Mouse (Mus musculus) embryonic facial prominence, embryonic 10.5 days (tissue): ENCODE measurements at regions not wholly inside any gene's neighbourhood (a gene's known extent, or its start where the extent isn't known, plus 50 kb on each side); places are given as distances from the start of the nearest gene placed in this dataset.
"Not testable (repeated sequence)": the region's sequence is repeated elsewhere in the genome, so short reads cannot be mapped to it uniquely, and the experiment has no call there.

ENCODE experiments used
- DNase-seq: peaks from one replicate; pipeline ENCODE4 v3.0.0-alpha.2; 2017; ENCODE audit warnings: low spot score
- H3K27ac ChIP-seq: fragments of 300-500 bp; sonication (generic); replicated peaks from 2 replicates; pipeline ENCODE4 v1.5.1; 2016; ENCODE audit warnings: mild to moderate bottlenecking
- H3K27me3 ChIP-seq: fragments of 300-500 bp; sonication (generic); replicated peaks from 2 replicates; pipeline ENCODE4 v1.6.1; 2016; ENCODE audit warnings: low read depth, mild to moderate bottlenecking; ENCODE audit not compliant: poor library complexity, severe bottlenecking
- H3K36me3 ChIP-seq: fragments of 300-500 bp; sonication (generic); replicated peaks from 2 replicates; pipeline ENCODE4 v1.6.1; 2016; ENCODE audit warnings: mild to moderate bottlenecking, moderate library complexity
- H3K4me1 ChIP-seq: fragments of 300-500 bp; sonication (generic); 2 replicates; pipeline ENCODE4 v1.6.1; 2016
- H3K4me3 ChIP-seq: fragments of 300-500 bp; sonication (generic); 2 replicates; pipeline ENCODE4 v1.5.1; 2016; ENCODE audit warnings: mild to moderate bottlenecking, moderate library complexity
- H3K9me3 ChIP-seq: fragments of 300-500 bp; sonication (generic); 2 replicates; pipeline ENCODE4 v1.6.1; 2016; ENCODE audit warnings: mild to moderate bottlenecking
- WGBS: fragments of 180-500 bp; shearing (Covaris S2); methylation state at CpG from one replicate; pipeline ENCODE4 v1.1.7; 2016; 5-methylcytosine and 5-hydroxymethylcytosine counted together

DNA sequence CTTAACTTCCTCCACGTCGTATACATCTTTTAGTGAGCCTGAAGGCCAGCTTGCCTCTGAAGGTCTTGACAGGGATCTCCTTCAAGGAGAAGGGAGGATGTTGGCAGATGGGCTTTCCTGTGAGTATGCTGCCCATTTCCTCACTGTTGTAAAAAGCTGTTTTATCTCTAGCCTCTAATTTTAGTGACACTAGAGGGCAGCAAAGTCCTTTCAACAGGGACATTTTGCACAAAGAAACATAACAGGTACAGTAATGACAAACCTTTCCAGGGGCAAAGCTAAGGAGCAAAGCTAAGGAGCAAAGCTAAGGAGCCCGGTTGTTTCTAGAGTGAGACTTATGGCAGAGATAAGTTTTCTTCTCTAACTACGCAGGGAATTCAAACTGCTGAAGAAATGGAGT, 59.0 kb upstream of the Kbtbd8 start:
- Histone ChIP-seq H3K4me3 (no peak overlapping the region), H3K36me3 (no peaks in the 10 kb centered on the region), H3K4me1 (no peaks in the 10 kb centered on the region), H3K27ac (no peak overlapping the region), H3K27me3 (no peaks in the 10 kb centered on the region), H3K9me3 (no peaks in the 10 kb centered on the region)
- DNase-seq, result no peak
- WGBS, result 51% methylated on average over 4 of the region's 4 CpGs

DNA sequence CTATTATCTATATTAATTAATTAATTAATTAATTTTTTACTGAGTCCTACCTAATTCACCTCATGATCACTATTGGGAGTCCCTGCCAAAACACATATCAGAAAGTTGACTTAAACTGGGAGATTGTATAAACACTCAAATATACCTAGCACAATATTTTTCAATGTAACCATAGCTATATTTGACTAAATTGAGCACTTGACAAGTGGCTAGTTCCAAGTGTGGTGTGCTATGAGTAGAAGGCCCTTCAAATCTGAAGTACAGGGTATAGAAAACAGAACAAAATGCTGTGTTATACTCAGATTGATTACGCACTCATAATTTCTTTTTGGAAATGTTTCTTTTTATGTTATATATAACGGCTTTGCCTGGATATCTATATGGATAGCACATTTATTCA, 60.8 kb upstream of the Kbtbd8 start:
- WGBS, result 92% methylated on average over 2 of the region's 2 CpGs
- DNase-seq, result no peak
- Histone ChIP-seq H3K27ac (no peak overlapping the region), H3K27me3 (no peaks in the 10 kb centered on the region), H3K4me1 (no peaks in the 10 kb centered on the region), H3K9me3 (no peaks in the 10 kb centered on the region), H3K4me3 (no peak overlapping the region), H3K36me3 (no peaks in the 10 kb centered on the region)

DNA sequence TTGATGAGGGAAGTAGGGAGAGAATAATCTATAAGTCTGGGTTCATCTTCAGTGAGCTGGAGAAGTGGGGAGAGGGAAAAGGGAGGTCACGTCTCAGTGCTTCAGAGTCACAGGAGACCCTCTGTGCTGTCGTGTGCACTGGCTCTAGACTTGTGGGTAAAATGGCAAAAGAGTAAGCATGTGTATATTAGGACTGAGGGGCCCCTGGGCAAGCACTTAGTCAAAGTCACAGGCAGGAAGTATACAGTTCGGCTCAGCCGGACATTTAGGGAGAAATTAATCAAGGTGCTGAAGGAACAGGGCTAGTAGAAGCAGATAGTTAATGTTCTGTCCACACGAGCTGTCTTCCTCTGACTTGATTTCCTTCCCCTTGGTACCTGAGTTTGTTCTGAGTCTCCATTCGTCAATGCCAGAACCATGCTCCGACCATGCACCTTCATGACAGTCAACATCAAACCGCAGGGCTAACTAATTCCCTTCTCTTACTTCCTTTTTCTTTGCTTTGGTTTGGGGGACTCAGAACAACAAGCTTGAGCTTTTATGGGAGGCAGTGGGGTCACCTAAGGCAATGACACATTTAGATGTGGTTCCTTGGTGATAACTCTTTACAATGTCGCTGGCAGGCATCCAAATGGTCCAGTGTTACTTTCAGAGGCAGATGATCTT, 63.2 kb upstream of the Kbtbd8 start:
- Histone ChIP-seq H3K36me3 (no peaks in the 10 kb centered on the region), H3K27ac (no peak overlapping the region), H3K4me3 (no peak overlapping the region), H3K27me3 (no peaks in the 10 kb centered on the region), H3K4me1 (no peaks in the 10 kb centered on the region), H3K9me3 (no peaks in the 10 kb centered on the region)
- WGBS, result 83% methylated on average over 9 of the region's 9 CpGs
- DNase-seq, result no peak

DNA sequence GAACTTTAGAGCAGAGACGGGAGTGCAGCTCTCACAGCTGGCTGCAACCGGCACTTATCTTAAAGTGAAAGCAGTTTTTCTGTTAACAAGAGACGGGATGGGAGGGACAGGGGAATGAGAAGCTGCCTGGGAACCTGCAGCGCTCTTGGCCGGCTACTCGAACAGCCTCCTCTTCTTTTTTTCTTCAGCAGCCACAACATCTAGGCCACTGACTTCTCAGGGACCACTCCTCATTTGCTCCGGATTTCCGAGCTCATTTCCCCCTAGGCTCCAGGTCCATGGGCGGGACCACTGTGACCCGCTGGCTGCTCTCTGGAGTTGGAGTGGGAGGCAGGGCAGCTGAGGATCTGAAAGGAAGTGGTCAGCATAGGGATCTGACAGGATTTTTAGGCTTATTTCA, 75.7 kb upstream of the Kbtbd8 start:
- not testable (repeated sequence) for H3K9me3 ChIP-seq, H3K27ac ChIP-seq, H3K27me3 ChIP-seq, H3K4me3 ChIP-seq, H3K36me3 ChIP-seq, H3K4me1 ChIP-seq, DNase-seq
- 21% methylated on average over 8 of the region's 10 CpGs for WGBS

DNA sequence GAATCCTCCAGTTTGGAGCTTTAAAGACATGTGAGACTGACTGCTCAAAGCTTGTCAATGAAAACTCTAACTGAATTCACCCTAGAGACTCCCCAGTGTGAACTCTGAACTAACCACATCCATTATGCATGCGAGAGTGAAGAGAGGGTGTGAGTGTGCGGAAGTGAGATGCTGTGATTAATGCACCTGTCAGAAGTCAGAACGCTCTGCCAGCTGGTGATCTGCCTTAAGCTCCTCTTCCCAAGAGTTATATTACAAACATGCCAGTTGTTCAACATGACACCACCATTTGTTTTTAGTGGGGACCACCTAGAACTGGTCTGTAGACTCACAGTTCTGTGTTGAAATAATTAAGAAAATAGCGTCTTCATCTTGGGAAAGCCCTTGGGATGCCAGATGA, 92.8 kb upstream of the Kbtbd8 start:
- Histone ChIP-seq H3K36me3 (no peaks in the 10 kb centered on the region), H3K9me3 (no peaks in the 10 kb centered on the region), H3K4me1 (peaks cover 15% of the 10 kb centered on the region), H3K4me3 (no peak overlapping the region), H3K27ac (no peak overlapping the region), H3K27me3 (no peaks in the 10 kb centered on the region)
- no peak for DNase-seq
- WGBS, result 53% methylated on average over 4 of the region's 4 CpGs

DNA sequence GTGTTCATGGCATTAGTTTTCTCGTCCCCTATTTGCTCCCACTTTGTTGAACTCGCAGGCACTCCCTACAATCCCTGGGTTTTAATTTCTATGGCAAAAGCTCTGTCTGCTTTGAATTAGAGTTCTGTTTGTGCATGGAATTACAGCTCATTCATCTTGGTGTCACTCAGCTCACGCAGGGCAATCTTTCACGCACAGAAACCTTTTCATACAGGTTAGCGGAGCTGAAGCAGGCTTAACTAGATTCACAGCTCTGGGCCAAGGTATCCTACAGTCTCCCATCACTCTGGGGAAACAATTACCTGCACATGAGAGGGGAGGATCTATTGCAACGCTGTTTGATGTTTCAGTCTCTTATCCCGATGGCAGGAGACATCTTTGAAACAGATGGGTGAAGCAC, 95.3 kb upstream of the Kbtbd8 start:
- no peak overlapping the region for H3K27ac ChIP-seq
- DNase-seq, result no peak
- 37% methylated on average over 7 of the region's 7 CpGs for WGBS
- H3K9me3 ChIP-seq, result no peaks in the 10 kb centered on the region
- H3K4me1 ChIP-seq, result peaks cover 22% of the 10 kb centered on the region
- H3K27me3 ChIP-seq, result no peaks in the 10 kb centered on the region
- H3K4me3 ChIP-seq, result no peak overlapping the region
- no peaks in the 10 kb centered on the region for H3K36me3 ChIP-seq

DNA sequence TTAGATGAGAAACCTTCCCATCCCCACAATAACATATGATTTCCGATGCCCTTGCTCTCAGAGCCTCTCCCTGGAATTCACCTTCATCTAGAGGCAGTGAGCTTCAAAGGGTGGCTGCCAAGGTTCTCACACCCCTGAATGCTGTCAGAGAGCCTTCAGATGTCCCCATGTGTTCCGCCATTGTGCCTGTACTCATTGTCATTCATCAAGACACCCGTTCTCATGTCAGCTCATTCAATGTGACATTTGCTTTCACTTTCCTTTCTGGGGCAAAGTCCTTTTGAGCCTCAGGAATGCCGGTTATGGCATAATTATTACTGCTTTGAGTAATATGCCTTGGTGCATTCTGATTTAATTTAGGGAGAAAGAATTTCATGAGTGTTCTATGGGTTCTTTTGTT, 99.1 kb upstream of the Kbtbd8 start:
- WGBS, result 71% methylated on average over 4 of the region's 4 CpGs
- Histone ChIP-seq H3K27me3 (no peaks in the 10 kb centered on the region), H3K4me3 (no peak overlapping the region), H3K9me3 (no peaks in the 10 kb centered on the region), H3K27ac (no peak overlapping the region), H3K36me3 (no peaks in the 10 kb centered on the region), H3K4me1 (peaks cover 20% of the 10 kb centered on the region)
- no peak for DNase-seq

DNA sequence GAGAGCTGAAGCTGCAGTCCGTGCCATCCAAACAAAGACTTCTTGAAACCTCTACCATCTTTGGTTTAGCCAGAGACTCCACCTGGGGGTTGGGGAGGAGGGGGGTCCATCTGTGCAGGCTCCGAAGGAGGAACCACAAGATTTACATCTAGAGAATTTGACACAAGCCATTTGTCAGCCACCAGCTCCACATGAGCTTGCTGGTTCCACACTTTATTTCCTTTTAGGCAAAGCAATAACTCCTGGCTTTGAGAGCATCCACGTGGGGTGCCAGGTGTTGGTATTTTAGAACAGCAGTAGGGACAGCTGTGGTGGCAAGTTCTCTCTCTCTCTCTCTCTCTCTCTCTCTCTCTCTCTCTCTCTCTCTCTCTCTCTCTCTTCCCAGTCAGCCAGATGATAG, 99.6 kb upstream of the Kbtbd8 start:
- Histone ChIP-seq H3K36me3 (no peaks in the 10 kb centered on the region), H3K27me3 (no peaks in the 10 kb centered on the region), H3K4me3 (no peak overlapping the region), H3K9me3 (no peaks in the 10 kb centered on the region), H3K4me1 (peaks cover 16% of the 10 kb centered on the region), H3K27ac (no peak overlapping the region)
- DNase-seq, result no peak
- 78% methylated on average over 3 of the region's 3 CpGs for WGBS

DNA sequence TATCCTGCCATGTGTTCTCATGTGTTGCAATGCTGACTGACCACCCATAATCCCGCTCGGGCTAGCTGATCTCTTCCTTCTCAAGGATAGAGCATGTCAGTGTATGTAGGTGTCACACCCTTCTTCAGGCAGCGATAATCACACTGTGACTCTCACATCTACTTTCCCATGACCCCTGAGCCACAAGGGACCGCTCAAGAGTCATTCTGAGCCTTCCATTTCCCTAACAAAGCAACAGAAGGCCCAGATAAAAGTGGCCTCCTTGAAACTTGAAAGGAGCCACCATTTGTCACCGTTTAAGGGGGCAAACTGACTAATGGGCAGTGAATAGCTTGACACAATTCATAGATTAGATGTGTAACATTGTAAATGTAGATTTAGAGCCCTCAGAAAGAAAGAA, 103.9 kb upstream of the Kbtbd8 start:
- Histone ChIP-seq H3K4me3 (no peak overlapping the region), H3K9me3 (no peaks in the 10 kb centered on the region), H3K27me3 (no peaks in the 10 kb centered on the region), H3K36me3 (no peaks in the 10 kb centered on the region), H3K4me1 (peaks cover 7% of the 10 kb centered on the region; the same call in 1 of the 2 replicates), H3K27ac (no peak overlapping the region)
- DNase-seq, result no peak
- WGBS, result 64% methylated on average over 5 of the region's 5 CpGs

DNA sequence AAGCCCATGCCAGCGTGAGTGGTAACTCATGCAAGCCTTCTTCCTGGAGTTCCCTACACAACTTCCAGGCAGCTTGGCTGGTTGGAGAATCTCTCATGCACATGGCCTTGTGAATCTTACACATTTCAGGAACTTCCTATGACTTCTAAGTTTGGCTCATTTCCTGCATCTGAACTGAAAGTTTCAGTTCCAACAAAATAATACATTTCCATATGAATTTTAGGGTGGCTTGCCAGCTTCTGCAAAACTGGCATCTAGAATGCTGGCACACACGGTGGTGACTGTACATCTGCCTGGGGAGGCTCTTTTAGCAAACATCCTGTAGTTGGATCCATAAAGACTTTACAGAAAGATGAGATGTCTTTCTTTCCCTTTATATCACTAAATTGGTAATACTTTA, 110.6 kb upstream of the Kbtbd8 start:
- 78% methylated on average over 2 of the region's 2 CpGs for WGBS
- H3K9me3 ChIP-seq, result no peaks in the 10 kb centered on the region
- no peaks in the 10 kb centered on the region for H3K36me3 ChIP-seq
- H3K27ac ChIP-seq, result no peak overlapping the region
- H3K27me3 ChIP-seq, result no peaks in the 10 kb centered on the region
- DNase-seq, result no peak
- H3K4me3 ChIP-seq, result no peak overlapping the region
- H3K4me1 ChIP-seq, result no peaks in the 10 kb centered on the region

DNA sequence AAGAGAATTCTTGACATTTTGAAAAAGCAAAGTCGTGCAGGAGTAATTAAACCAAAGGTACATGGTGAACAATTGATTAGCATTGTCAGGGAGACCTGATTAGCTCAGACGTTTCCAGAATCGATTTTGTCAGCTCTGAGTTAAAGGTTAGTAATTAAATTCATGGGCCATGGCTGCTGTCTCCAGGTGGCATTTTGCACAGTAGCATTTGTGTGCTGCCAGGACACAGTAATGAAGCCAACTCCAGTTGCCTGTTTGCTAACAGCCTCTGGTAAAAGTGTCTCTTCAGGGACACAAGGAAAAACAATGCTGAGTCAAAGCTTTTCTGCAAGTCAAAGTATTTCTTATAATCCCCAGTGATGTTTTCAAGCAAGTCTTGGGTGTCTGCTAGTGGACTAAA, 113.3 kb upstream of the Kbtbd8 start:
- DNase-seq, result no peak
- H3K27me3 ChIP-seq, result no peaks in the 10 kb centered on the region
- 68% methylated on average over 3 of the region's 3 CpGs for WGBS
- H3K9me3 ChIP-seq, result no peaks in the 10 kb centered on the region
- H3K27ac ChIP-seq, result no peak overlapping the region
- H3K4me3 ChIP-seq, result no peak overlapping the region
- no peaks in the 10 kb centered on the region for H3K36me3 ChIP-seq
- no peaks in the 10 kb centered on the region for H3K4me1 ChIP-seq

DNA sequence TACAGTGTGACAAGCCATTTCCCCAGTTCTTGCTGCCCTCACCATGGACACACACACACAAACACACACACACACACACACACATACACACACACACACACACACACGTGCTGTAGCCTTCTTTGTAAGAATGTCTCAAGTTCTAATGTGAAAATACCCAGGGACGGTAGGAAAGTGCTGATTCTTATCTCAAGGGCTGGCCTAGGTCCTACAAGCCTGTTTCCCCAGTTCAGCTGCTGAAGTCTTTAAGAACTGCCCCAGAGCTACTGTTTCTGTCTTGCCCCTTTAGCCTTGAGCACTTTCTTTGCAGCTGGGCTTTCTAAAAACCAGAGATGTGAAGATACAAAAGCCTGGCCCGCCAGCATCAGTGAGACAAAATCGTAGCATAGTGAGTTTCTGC, 117.5 kb upstream of the Kbtbd8 start:
- DNase-seq, result no peak
- H3K27ac ChIP-seq, result no peak overlapping the region
- 73% methylated on average over 4 of the region's 4 CpGs for WGBS
- no peaks in the 10 kb centered on the region for H3K27me3 ChIP-seq
- no peak overlapping the region for H3K4me3 ChIP-seq
- no peaks in the 10 kb centered on the region for H3K36me3 ChIP-seq
- H3K4me1 ChIP-seq, result no peaks in the 10 kb centered on the region
- H3K9me3 ChIP-seq, result no peaks in the 10 kb centered on the region

DNA sequence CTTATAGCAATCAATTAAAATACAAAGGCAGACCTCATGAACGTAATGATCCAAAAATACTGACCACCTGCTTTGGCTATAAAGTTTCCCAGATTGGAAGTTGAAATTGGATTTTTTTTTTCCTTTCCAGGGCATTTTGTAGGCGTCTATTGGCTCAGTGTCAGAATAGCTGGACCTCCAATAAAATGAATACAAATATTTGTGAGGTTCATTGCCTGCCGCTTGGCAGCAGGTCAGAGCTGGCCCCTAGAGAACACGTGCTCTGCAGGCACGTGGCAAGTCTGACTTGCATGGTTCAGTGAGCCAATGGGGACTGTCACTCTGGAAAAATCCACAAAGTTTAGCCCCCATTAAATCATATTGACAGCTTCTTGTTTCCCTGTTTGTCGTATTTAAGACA, 118.0 kb upstream of the Kbtbd8 start:
- Histone ChIP-seq H3K27ac (no peak overlapping the region), H3K4me3 (no peak overlapping the region), H3K9me3 (no peaks in the 10 kb centered on the region), H3K27me3 (no peaks in the 10 kb centered on the region), H3K4me1 (no peaks in the 10 kb centered on the region), H3K36me3 (no peaks in the 10 kb centered on the region)
- 78% methylated on average over 6 of the region's 6 CpGs for whole genome bisulfite sequencing
- DNase-seq, result no peak

DNA sequence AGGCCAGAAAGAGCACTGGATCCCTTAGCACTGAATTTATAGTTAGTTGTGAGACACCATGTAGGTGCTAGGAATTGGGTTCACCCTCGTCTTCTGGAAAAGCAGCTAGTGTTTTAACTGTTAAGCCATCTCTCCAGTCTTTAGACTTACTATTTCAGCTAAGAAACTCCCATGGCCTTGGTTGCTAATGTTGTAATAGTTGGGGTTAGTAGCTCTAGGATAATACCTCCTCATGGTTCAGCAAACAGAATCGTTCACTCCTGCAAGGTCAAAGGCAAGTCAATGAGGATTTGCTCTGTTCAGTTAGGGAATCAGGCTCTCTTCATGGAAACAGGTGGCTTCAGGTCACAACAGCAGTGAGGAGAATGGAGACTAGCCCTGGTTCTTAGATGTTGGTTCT, 118.7 kb upstream of the Kbtbd8 start:
- Histone ChIP-seq H3K27me3 (no peaks in the 10 kb centered on the region), H3K27ac (no peak overlapping the region), H3K4me3 (no peak overlapping the region), H3K9me3 (no peaks in the 10 kb centered on the region), H3K36me3 (no peaks in the 10 kb centered on the region), H3K4me1 (no peaks in the 10 kb centered on the region)
- no peak for DNase-seq
- WGBS, result 80% methylated on average over 2 of the region's 2 CpGs
